Mouse (Mus musculus) E14TG2a.4 (cell line): ENCODE data around the gene Usp18.

Source experiments
- H3K27me3 ChIP-seq: 2 replicates; pipeline ENCODE4 v1.6.1; 2014; ENCODE audit warnings: low read length, control low read depth; ENCODE audit not compliant: insufficient read depth
- H3K36me3 ChIP-seq: 2 replicates; pipeline ENCODE4 v1.6.1; 2014; ENCODE audit warnings: low read length, control low read depth; ENCODE audit not compliant: insufficient read depth
- H3K4me1 ChIP-seq: replicated peaks from 2 replicates; pipeline ENCODE4 v1.6.1; 2014; ENCODE audit warnings: low read depth, low read length, control low read depth
- H3K4me3 ChIP-seq: replicated peaks from 2 replicates; pipeline ENCODE4 v1.5.1; 2014; ENCODE audit warnings: mild to moderate bottlenecking, low read length
- H3K9me3 ChIP-seq: 2 replicates; pipeline ENCODE4 v1.6.1; 2014; ENCODE audit warnings: low read length, control low read depth
- CTCF ChIP-seq: conservative IDR thresholded peaks from 2 replicates; pipeline ENCODE4 v1.5.1; 2014; ENCODE audit warnings: low read length
- NANOG ChIP-seq: IDR thresholded peaks from 2 replicates; pipeline ENCODE4 v1.6.1; 2014; ENCODE audit warnings: borderline replicate concordance, low read length, mixed read lengths
- POU5F1 ChIP-seq: IDR thresholded peaks from 2 replicates; pipeline ENCODE4 v1.6.1; 2014; ENCODE audit warnings: low read length, borderline replicate concordance

Gene Usp18

GRCm38 (mm10) chr6:121220181-121220580 is 25.5 kb upstream of the Usp18 start:
- H3K4me1 ChIP-seq: peaks cover 9% of the 10 kb centered on the region
- TF ChIP-seq POU5F1: no peak
- TF ChIP-seq CTCF: no peak
- TF ChIP-seq NANOG: no peak
- H3K9me3 ChIP-seq: peaks cover 4% of the 10 kb centered on the region; the same call in 1 of the 2 replicates

GRCm38 (mm10) chr6:121221876-121222597 is 23.7 kb upstream of the Usp18 start:
- peaks cover 4% of the 10 kb centered on the region; the same call in 1 of the 2 replicates for H3K9me3 ChIP-seq

More at GRCm38 (mm10) chr6:121220181-121220580, 25.5 kb upstream of the Usp18 start:
- H3K36me3 ChIP-seq: no peaks in the 10 kb centered on the region
- H3K4me3 ChIP-seq: no peak overlapping the region
- H3K27me3 ChIP-seq: peaks cover 43% of the 10 kb centered on the region

GRCm38 (mm10) chr6:121223001-121223400 is 22.7 kb upstream of the Usp18 start:
- Histone ChIP-seq H3K27me3 (peaks cover 37% of the 10 kb centered on the region), H3K36me3 (no peaks in the 10 kb centered on the region), H3K4me3 (no peak overlapping the region), H3K9me3 (peaks cover 4% of the 10 kb centered on the region; the same call in 1 of the 2 replicates), H3K4me1 (peaks cover 15% of the 10 kb centered on the region)
- no peak for TF ChIP-seq CTCF
- no peak for TF ChIP-seq NANOG
- no peak for TF ChIP-seq POU5F1

More at GRCm38 (mm10) chr6:121221876-121222597, 23.7 kb upstream of the Usp18 start:
- Histone ChIP-seq H3K4me3 (no peak overlapping the region), H3K27me3 (peaks cover 39% of the 10 kb centered on the region), H3K36me3 (no peaks in the 10 kb centered on the region), H3K4me1 (peaks cover 15% of the 10 kb centered on the region)
- TF ChIP-seq CTCF (no peak), POU5F1 (no peak), NANOG (no peak)

- Histone ChIP-seq H3K36me3 (no peaks in the 10 kb centered on the region), H3K4me3 (no peak overlapping the region), H3K4me1 (peaks cover 15% of the 10 kb centered on the region), H3K9me3 (peaks cover 4% of the 10 kb centered on the region; the same call in 1 of the 2 replicates), H3K27me3 (peaks cover 39% of the 10 kb centered on the region)
- no peak for TF ChIP-seq NANOG
Measured at GRCm38 (mm10) chr6:121224067-121224466, 21.6 kb upstream of the Usp18 start.

GRCm38 (mm10) chr6:121224993-121225392 is 20.7 kb upstream of the Usp18 start:
- Histone ChIP-seq H3K4me3 (no peak overlapping the region), H3K4me1 (peaks cover 15% of the 10 kb centered on the region), H3K27me3 (peaks cover 35% of the 10 kb centered on the region), H3K9me3 (peaks cover 4% of the 10 kb centered on the region; the same call in 1 of the 2 replicates), H3K36me3 (no peaks in the 10 kb centered on the region)
- TF ChIP-seq POU5F1 (no peak), NANOG (no peak), CTCF (no peak)

GRCm38 (mm10) chr6:121226043-121226442 is 19.7 kb upstream of the Usp18 start:
- no peaks in the 10 kb centered on the region for H3K36me3 ChIP-seq
- peaks cover 4% of the 10 kb centered on the region; the same call in 1 of the 2 replicates for H3K9me3 ChIP-seq
- no peak overlapping the region for H3K4me3 ChIP-seq
- H3K4me1 ChIP-seq: peaks cover 15% of the 10 kb centered on the region
- H3K27me3 ChIP-seq: peaks cover 26% of the 10 kb centered on the region
- no peak for TF ChIP-seq POU5F1
- TF ChIP-seq CTCF: no peak
- no peak for TF ChIP-seq NANOG

- Histone ChIP-seq H3K27me3 (peaks cover 26% of the 10 kb centered on the region), H3K36me3 (no peaks in the 10 kb centered on the region), H3K4me1 (peaks cover 15% of the 10 kb centered on the region), H3K4me3 (no peak overlapping the region), H3K9me3 (peaks cover 4% of the 10 kb centered on the region; the same call in 1 of the 2 replicates)
- TF ChIP-seq NANOG (no peak), POU5F1 (no peak), CTCF (no peak)
Measured at GRCm38 (mm10) chr6:121226744-121227143, 19.0 kb upstream of the Usp18 start.

- Histone ChIP-seq H3K4me1 (peaks cover 15% of the 10 kb centered on the region), H3K27me3 (peaks cover 18% of the 10 kb centered on the region; the same call in 1 of the 2 replicates), H3K9me3 (no peaks in the 10 kb centered on the region), H3K36me3 (no peaks in the 10 kb centered on the region), H3K4me3 (no peak overlapping the region)
- TF ChIP-seq NANOG (no peak), CTCF (no peak), POU5F1 (no peak)
Measured at GRCm38 (mm10) chr6:121228421-121228820, 17.3 kb upstream of the Usp18 start.

GRCm38 (mm10) chr6:121232652-121233051 is 13.1 kb upstream of the Usp18 start:
- no peak overlapping the region for H3K4me3 ChIP-seq
- H3K4me1 ChIP-seq: no peaks in the 10 kb centered on the region
- peaks cover 3% of the 10 kb centered on the region; the same call in 1 of the 2 replicates for H3K27me3 ChIP-seq
- TF ChIP-seq NANOG: no peak
- TF ChIP-seq POU5F1: no peak
- no peak for TF ChIP-seq CTCF
- no peaks in the 10 kb centered on the region for H3K36me3 ChIP-seq
- no peaks in the 10 kb centered on the region for H3K9me3 ChIP-seq
